Mouse (Mus musculus) cerebellum, adult 18-20 months (tissue): Measurements from ENCODE around the gene Timm50.

ENCODE experiments used
- DNase-seq, 2 experiments: peaks; one replicate each; pipeline ENCODE4 v3.0.0; 2021

Timm50 gene

DNA sequence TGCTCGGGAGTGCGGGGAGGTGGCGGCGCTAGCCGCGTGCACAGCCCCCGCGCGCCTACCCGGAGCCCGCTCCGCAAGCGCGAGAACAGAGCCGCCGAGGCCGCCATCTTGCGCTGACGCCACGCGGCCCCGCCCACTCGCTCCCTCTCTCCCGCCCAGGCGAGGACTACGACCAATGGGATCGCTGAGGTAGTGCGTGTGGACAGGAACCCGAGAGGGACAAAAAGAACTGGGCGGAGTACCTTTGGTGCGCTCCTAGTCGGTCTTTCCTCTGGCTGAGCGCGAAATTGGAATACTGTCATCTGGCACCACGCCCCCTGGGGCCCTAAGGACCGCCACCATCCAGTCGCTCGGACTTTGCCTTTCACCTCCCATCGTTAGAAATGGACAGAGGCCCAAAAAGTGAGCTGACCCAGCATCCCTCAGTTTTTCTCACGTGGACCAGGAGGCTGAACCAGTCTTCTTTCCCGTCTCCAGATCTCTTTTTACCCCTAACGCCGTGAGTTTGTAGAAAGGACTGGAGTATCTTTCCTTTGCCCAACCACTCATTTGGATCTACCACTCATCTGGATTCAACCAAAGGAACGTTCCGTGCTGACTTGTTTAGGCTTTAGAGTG, at the start of gene Timm50:
TSS of gene Timm50 (minus strand) at position 147 of the 618 bp plus-strand sequence.
- peak; percentile 98 to 99 for DNase-seq

DNA sequence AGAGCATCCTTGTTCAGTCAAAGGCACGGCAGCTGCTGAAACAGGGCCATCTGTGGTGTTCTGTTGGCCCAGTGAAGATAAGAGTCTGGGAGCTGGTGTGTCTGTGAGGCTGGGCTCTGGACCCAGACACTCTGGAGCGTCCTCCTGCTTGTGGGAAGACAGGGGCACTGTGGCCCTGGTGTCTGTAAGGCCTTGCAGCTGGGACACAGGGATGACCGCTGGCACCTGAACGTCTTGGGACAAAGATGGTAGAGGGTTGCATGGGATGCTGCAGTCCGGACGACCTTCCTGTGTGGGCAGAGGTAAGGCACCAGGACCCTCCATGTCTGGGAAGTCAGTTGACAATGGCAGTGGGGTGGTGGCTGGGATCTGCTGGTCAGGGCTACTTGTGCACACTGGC, 48.4 kb upstream of the Timm50 start:
- DNase-seq = no peak

DNA sequence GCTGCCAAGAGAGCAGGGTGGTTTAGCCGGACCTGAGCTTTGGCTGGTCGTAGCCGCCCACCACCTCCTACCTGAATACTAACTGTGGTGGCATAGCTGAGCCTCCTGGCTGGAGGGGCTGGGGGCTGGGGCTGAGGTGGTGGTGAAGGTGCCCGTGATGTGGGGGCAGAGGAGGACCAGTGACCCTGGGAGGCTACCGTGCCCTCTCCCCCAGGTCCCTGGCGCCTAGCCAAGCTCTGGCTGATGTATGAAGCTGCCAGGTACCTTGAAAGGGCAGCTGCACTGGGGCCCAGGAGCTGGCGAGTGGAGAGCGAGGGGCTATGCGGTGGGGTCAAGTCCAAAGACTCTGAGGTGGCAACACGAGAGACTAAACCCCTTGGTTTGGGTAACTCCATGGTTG, 48.0 kb upstream of the Timm50 start:
- DNase-seq = no peak

DNA sequence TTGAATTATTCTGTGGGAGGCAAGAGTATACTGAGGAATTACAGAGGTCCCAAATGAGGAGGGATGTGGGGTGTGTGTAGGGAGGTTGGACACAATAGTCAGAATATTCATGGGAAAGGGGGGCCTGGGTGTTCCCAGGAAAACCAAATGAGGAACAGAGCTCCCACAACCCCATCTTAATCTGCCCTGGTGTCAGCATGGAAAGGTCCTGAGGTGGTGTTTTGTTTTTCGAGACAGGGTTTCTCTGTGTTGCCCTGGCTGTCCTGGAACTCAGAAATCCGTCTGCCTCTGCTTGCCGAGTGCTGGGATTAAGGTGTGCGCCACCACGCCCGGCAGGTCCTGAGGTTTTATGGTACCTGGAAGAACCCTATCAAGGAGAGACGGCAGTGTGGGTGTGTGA, 46.6 kb upstream of the Timm50 start:
- DNase-seq = no peak

DNA sequence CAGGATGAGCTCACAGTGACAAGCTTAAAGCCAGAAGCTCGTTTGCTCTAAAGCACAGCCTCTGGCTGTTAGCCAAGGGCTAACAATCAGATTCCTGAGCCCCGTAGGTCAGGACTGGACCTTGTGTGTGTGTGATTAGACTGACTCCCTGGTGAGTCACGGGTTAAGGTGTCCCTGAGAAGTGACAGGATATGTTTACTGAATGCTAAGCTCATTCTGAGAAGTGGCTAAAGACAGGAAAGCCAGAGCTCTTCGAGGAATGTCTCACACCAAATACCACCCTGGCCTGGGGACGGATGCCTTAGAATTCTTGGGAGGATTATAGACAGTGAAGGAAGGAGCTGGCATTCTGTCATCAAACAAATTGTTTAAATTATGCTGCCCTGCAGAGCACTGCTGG, 46.1 kb upstream of the Timm50 start:
- DNase-seq = no peak

DNA sequence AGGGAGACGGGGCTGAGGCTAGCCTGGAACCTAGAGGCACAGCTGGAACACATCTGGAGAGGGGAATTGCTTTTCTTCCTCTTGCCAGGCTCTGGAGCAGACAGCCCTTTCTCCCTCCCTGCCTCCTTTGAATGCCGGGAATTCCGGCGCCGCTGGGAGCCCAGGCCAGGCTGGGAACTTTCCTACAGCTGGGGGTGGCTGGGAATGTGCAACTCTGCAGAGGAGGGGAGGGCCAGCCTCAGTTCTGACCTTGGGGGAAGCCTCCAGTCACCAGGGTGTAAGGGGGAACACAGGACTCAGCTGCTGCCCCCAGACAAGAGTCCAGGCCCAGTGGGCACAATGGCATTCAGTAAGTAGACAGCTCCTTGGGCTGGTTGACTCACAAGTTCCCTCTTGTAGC, 45.1 kb upstream of the Timm50 start:
- no peak for DNase-seq

DNA sequence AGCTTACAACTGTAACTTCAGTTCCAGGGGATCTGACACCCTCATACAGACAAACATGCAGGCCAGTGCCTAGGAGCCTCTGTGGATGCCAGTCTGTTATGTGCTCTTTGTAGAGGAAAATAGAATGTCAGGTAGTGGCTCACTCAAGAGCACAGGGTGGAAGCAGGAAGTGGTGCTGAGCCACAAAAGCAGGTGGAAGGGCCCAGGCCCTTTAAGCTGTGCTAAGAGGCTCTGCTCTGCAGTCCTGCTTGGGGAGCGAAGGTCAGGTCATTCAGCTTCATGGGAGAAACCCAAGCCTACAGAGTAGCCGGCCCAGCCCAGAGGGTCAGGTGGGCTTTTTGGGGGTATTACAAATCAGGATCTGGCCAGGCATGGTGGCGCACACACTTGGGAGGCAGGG, 43.3 kb upstream of the Timm50 start:
- no peak for DNase-seq

DNA sequence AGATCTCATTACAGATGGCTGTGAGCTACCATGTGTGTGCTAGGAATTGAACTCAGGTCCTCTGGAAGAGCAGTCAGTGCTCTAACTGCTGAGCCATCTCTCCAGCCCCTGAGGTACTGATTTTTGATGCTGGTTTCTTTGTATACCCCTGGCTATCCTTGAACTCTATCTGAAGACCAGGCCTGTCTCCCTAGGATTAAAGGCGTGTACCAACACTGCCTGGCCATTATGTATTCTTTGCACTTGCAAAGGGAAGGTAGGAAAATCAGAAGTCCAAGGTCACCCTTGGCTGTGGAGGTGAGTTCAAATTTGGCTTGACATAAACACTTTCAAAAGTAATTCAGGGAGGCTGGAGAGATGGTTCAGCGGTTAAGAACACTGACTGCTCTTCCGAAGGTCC, 42.7 kb upstream of the Timm50 start:
- no peak for DNase-seq

DNA sequence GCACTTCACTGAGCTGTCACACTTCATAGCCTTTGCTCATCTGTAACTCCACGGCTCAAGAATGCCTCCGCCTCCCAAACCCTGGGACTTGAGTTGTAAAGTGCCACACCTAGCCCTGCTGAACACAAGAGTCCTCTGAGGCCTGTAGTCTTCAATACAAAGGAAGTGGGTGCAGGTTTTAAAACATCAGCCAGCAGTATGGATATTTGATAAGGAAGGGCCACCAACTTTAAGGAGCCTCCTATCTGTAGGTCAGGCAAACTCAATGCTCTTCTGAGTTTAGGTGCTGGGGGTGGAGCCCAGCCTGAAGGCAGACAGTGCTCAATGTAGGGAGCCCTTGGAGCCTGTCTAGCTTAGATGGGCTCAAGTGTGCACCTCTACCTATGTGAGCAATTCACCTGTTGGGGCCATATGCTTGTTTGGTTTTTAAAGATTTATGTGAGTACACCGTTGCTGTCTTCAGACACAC, 42.3 kb upstream of the Timm50 start:
- no peak for DNase-seq

DNA sequence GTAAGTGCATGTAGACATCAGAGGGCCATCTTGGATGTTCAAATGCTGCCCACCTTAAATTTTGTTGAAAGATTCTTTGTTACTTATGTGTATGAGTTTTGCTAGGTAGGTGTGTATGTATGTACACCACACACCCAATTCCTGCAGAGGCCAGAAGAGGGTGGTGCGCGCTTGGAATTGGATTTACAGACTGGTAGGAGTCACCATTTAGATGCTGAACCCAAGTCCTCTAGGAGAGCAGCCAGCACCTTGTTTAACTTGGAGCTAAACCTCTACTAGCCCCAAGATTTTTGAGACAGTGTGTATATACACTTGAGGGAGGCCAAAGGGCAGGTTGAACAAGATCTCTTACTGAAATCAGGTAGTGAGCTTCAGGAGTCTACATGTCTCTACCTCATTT, 41.4 kb upstream of the Timm50 start:
- no peak for DNase-seq

DNA sequence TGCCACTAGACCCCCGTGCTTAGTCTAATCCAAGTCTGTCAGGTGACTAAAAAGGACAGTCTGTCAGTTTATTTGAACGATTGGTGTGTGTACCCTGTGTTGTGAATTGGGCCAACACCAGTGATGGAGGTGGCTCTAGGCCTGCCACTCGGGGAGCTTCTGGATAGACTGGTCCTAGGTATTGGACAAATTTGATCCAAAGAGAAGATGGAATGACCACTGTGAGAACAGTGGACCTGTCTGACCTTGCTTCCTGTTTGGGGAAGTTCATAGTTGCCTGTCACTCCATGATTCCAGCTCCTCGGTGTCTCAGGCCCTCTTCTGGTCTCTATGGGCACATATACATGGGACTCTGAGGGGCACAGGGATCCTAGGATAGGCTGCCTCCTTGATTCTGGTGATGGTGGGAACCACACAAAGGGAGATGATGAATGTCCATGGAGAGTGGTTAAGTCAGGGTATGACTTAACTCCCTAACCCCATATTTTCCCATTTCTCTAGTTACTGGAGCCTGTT, 39.9 kb upstream of the Timm50 start:
- no peak for DNase-seq

DNA sequence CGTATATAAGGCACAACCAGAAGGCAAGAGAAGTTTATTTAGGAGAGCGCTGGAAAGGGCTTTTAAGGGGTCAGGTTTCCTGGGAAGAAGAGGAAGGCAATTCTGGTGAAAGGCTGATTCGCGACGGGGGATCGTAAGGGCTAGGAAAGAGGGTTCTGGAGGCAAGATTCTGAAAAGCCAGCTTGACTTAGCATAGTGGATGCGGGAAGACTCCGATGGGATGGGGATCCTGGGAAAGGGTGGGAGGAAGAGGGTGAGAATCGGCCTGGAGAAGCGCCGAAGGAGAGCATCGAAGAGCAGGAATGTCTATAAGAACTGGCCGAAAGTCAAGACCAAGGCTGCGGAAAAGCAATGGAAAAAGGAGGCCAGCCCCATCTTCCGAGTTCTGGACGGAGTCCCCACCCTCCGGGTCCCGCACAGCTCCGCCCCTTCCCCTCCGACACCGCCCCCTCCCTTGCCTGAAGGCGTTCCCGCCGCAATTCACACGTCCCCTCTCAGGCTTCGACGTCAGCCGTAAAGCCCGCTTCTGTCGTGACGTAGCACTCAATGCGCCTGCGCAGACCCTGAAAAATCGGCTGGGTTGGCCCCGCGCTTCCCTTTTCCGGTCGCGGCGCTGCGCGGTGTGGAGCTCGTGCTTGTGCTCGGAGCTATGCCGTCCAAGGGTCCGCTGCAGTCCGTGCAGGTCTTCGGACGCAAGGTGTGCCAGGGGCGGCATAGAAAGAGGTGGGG, 38.4 kb upstream of the Timm50 start, which contains the start of gene Rps16:
TSS of gene Rps16 (plus strand) at position 498 of the 729 bp plus-strand sequence.
- DNase-seq = peak; percentile 97 to 98

DNA sequence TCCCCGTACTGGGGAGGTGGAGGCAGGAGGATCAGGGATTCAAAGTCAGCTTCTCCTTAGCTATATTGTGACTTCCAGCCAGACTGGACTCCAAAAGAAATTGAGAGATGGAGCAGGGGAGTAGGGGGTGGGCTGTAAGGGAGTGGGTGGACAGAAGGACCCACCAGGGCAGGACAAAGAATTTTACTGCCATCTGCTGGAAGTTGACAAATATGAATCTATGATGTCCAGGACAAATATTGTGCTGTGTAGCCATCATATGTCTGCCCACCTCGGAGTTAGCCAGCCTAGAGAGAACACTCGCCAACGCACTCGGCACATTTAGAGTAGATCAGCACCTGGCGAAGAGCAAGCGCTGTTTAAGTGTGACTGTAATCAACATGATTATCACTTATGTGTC, 36.7 kb upstream of the Timm50 start:
- no peak for DNase-seq

DNA sequence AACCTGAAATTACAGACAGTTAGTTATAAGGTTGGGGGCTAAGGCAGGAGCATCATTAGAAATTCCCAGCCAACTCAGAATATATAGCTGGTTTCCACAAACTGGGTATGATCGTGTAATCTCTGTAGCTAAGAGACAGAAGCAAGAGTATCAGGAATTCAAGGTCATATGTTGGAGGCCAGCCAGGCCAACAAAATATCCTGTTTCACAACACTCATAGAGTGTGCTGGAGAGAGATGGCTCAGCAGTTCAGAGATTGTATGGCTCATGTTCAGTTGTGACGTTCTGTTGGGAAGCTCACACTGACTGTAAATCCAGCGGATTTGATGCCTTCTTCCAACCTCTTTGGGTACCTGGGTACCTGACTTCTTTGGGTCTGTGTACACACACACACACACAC, 35.9 kb upstream of the Timm50 start:
- DNase-seq = no peak

DNA sequence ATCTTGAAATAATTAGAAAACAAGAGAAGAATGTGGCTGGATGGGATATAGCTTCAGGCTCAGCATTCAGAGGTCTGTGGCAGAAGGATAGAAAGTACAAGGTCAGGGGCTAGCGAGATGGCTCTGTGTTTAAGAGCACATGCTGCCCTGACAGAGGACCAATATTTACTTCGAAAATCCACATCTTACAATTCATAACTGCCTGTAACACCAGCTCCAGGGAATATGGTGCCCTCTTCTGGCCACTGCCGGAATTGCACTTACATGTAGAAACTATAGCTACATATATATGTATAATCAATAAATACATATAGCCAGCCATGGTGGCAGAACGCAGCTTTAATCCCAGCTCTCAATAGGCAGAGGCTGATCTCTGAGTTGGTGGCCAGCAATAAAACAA, 32.8 kb upstream of the Timm50 start:
- DNase-seq = peak; percentile 71 to 78

DNA sequence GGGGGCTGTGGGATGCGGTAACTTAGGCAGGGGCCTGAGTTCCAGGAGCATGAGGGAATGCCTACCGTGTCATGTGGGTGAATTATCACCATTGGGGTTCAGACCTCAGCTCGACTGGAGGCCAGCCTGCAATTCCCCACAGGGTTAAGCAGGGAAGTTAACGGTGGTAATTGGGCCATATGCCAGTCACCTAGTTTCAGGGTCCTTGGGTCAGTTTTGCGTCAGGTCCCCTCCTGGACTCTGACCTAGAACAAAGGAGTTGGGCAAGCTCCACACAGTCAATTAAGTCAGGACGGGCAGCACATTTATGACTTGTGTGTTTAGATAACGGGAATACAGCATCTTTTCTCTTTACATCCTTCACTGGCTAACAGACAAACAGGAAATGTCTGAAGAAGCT, 29.5 kb upstream of the Timm50 start:
- no peak for DNase-seq

DNA sequence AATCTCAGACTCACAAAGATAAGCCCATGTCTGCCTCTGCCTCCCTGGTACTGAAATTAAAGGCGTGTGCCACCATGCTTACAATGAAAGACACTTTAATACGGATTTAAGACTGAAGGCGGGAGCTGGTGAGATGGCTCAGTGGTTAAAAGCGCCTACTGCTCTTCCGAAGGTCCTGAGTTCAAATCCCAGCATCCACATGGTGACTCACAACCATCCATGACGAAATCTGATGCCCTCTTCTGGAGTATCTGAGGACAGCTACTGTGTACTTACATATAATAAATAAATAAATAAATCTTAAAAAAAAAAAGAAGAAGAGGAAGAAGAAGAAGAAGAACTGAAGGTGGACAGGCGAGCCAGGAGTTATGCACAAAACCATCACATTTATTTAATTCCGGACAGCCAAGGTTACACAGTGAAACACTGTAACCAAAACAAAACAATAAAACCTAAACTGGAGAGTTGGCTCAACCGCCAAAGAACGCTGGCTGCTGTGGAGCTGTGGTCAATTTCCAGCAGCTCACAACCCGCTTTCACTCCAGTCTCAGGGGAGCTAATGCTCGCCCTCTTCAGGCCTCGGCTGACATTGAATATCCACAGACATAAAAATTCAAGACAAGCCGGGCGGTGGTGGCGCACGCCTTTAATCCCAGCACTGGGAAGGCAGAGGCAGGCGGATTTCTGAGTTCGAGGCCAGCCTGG, 27.5 kb upstream of the Timm50 start:
- peak; percentile 39 to 43 for DNase-seq

DNA sequence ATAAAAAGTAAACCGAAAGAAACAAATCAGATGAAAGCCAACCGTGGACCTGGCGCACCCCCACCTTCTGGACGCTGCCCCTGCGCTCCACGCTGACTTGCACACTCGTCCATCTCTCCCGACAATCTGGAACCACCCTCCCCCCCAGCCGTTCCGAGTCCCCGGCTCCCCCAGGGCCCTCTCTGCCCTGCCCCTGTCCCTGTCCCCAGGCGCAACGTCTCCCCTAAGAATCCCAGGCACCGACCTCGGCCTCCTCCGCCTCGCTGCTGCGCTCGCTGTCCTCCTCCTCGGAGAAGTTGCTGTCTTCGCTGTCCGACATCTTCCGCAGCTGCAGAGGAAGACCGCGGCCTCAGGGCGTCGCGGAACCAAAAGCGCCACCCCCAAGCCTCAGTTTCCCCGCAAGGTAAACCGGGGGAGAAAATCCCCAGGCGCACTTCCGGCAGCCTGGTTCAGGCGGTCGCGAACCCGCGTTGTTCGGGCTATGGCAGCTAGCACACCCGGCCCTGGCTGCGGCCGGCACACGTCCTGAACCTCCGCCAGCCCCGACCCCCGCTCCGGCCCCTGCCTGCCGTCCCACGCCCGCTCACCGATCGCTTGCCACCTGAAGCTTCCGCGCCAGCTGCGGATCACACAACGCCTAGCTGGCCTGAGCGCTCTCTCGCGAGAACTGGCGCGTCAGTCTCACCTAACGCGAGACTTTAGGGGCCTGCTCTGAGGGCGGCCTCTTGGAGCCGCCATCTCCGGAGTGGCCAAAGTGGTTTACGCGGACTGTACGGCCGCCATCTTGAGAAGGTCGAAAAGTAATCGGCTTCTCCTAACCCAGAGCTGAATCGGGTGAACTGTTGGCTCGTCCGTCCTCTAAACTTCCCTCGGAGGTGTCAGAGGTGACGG, 26.5 kb upstream of the Timm50 start, which contains the start of gene Supt5:
TSS of gene Supt5 (minus strand) at position 639 of the 891 bp plus-strand sequence.
- DNase-seq = peak; percentile 95 to 98

DNA sequence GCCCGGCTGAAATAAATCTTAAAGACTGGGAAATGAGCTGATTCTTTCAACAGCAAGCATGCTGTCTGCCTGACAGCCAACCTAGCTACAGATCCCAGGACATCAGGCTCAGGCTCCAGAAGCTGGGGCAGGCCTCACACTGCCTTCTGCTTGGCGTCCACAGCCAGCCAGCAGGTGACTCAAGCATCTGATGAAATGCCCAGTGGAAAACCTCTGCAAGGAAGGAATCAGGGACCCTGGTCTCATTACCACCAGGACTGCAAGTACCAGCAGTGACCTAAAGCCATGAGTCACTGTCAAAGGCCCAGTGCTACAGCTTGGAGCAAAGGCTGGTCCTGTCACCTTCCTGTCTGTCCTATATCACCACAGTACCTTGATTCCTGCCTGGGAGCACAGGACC, 23.6 kb upstream of the Timm50 start:
- no peak for DNase-seq

DNA sequence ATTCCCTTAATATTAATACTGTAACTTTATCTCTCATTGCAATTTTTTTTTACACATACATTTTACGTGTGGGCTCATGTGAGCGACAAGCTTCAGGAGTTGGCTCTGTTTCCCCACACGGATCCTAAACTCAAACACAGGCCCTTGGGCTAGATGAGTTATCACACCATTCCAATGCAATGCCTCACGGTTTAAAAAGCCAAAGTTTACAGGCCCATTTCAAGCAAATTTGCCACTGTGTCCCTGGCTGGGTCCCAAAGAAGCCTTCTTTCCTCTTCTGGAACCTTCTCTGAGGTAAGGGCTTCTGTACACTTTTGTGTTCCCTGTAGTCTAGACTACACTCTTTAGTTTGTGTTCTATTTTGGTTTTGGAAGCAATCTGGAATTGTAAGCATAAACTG, 22.7 kb upstream of the Timm50 start:
- DNase-seq = no peak

DNA sequence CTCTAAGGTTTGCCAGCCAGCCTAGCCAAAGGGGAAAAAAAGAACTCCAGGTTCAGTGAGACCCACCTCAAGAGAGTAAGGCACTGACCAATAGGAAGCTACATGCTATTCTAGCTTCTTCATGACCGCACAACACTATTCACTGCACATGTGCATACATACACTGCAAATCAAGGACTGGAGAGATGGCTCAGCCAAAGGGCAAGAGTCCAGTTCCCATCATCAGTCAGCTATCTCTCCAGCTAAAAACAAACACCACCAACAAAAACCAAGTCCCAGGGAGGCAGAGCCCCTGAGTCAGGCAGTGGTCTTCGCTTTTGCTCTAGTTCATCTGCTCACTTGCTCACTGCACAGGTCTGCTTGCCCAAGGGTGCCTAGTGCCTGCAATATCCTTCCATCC, 16.4 kb upstream of the Timm50 start:
- no peak for DNase-seq

DNA sequence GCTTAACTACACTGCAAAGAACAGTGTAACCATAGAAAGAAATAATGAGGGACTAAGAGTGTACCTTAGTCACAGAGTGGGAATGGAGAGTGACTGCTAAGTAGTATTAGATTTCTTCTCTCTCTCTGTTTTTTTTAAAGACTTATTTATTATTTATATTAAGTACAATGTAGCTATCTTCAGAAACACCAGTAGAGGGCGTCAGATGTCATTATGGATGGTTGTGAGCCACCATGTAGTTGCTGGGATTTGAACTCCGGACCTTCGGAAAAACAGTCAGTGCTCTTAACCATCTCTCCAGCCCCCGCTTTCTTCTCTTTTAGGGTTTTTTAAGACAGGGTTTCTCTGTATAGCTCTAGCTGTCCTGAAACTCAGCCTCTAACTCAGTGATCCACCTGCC, 14.6 kb upstream of the Timm50 start:
- DNase-seq = no peak

DNA sequence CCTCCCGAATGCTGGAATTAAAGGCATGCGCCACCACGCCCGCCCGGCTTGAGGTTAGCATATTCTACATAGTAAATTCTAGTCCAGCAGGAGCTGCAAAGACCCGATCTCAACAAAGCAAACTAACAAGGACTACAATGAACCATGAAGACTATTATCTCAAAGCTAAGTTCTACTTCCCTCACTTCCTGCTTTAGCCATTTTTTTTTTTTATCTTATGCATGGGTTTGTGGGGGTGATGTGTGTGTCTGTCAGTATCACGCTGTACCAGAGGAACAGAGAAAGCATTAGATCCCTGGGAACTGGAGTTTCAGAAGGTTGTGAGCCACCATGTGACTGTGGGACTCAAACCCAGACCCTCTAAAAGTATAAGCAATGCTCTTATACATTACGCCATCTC, 13.4 kb upstream of the Timm50 start:
- no peak for DNase-seq
